Mouse (Mus musculus): ENCODE measurements at regions not wholly inside any gene's neighbourhood (a gene's known extent, or its start where the extent isn't known, plus 50 kb on each side); places are given as distances from the start of the nearest gene placed in this dataset.

- no peaks in the 10 kb centered on the region for H3K27me3 ChIP-seq (ENCODE audit: control insufficient read depth, insufficient read depth, low read length)
- WGBS: 57% methylated on average over 10 of the region's 10 CpGs
- H3K4me1 ChIP-seq (ENCODE audit: control insufficient read depth, insufficient read depth, insufficient read length, low read length): peaks cover 4% of the 10 kb centered on the region; the same call in 1 of the 2 replicates
- H3K36me3 ChIP-seq (ENCODE audit: control insufficient read depth, insufficient read depth, low read length): no peaks in the 10 kb centered on the region
- no peak for TF ChIP-seq POLR2A (IDR thresholded peaks at IDR 0.05; ENCODE audit: low read depth, low read length)
- no peak for TF ChIP-seq CTCF (IDR thresholded peaks at IDR 0.05; ENCODE audit: extremely low read depth, insufficient read length, insufficient replicate concordance, low read depth, low read length)
- no peak overlapping the region for H3K4me3 ChIP-seq (ENCODE audit: low read depth, low read length)
- H3K27ac ChIP-seq (ENCODE audit: insufficient read depth, low read depth, low read length): no peak overlapping the region
Observed at GRCm38 (mm10) chr1:183573621-183574585, 155.9 kb downstream of the Hhipl2 start.

- Histone ChIP-seq H3K27me3 (ENCODE audit: control insufficient read depth, insufficient read depth, low read length) (no peaks in the 10 kb centered on the region), H3K27ac (ENCODE audit: insufficient read depth, low read depth, low read length) (no peak overlapping the region), H3K4me1 (ENCODE audit: control insufficient read depth, insufficient read depth, insufficient read length, low read length) (no peaks in the 10 kb centered on the region), H3K4me3 (ENCODE audit: low read depth, low read length) (no peak overlapping the region), H3K36me3 (ENCODE audit: control insufficient read depth, insufficient read depth, low read length) (no peaks in the 10 kb centered on the region)
- 64% methylated on average over 6 of the region's 6 CpGs for WGBS
- TF ChIP-seq POLR2A (IDR thresholded peaks at IDR 0.05; ENCODE audit: low read depth, low read length): no peak
- no peak for TF ChIP-seq CTCF (IDR thresholded peaks at IDR 0.05; ENCODE audit: extremely low read depth, insufficient read length, insufficient replicate concordance, low read depth, low read length)
Observed at GRCm38 (mm10) chr1:183584861-183585260, 166.8 kb downstream of the Hhipl2 start.

GRCm38 (mm10) chr1:183586406-183586805 lies 168.4 kb downstream of the Hhipl2 start:
- Histone ChIP-seq H3K4me3 (ENCODE audit: low read depth, low read length) (no peak overlapping the region), H3K36me3 (ENCODE audit: control insufficient read depth, insufficient read depth, low read length) (no peaks in the 10 kb centered on the region), H3K27me3 (ENCODE audit: control insufficient read depth, insufficient read depth, low read length) (no peaks in the 10 kb centered on the region), H3K4me1 (ENCODE audit: control insufficient read depth, insufficient read depth, insufficient read length, low read length) (no peaks in the 10 kb centered on the region), H3K27ac (ENCODE audit: insufficient read depth, low read depth, low read length) (no peak overlapping the region)
- TF ChIP-seq POLR2A (IDR thresholded peaks at IDR 0.05; ENCODE audit: low read depth, low read length): no peak
- no peak for TF ChIP-seq CTCF (IDR thresholded peaks at IDR 0.05; ENCODE audit: extremely low read depth, insufficient read length, insufficient replicate concordance, low read depth, low read length)
- WGBS: 69% methylated on average over 4 of the region's 4 CpGs

- H3K36me3 ChIP-seq (ENCODE audit: control insufficient read depth, insufficient read depth, low read length): no peaks in the 10 kb centered on the region
- no peak overlapping the region for H3K4me3 ChIP-seq (ENCODE audit: low read depth, low read length)
- no peaks in the 10 kb centered on the region for H3K27me3 ChIP-seq (ENCODE audit: control insufficient read depth, insufficient read depth, low read length)
- H3K4me1 ChIP-seq (ENCODE audit: control insufficient read depth, insufficient read depth, insufficient read length, low read length): no peaks in the 10 kb centered on the region
- WGBS: 79% methylated on average over 5 of the region's 5 CpGs
- no peak for TF ChIP-seq CTCF (IDR thresholded peaks at IDR 0.05; ENCODE audit: extremely low read depth, insufficient read length, insufficient replicate concordance, low read depth, low read length)
- no peak for TF ChIP-seq POLR2A (IDR thresholded peaks at IDR 0.05; ENCODE audit: low read depth, low read length)
- H3K27ac ChIP-seq (ENCODE audit: insufficient read depth, low read depth, low read length): no peak overlapping the region
Observed at GRCm38 (mm10) chr1:183595306-183595705, 177.3 kb downstream of the Hhipl2 start.

- no peaks in the 10 kb centered on the region for H3K4me1 ChIP-seq (ENCODE audit: control insufficient read depth, insufficient read depth, insufficient read length, low read length)
- H3K36me3 ChIP-seq (ENCODE audit: control insufficient read depth, insufficient read depth, low read length): no peaks in the 10 kb centered on the region
- 78% methylated on average over 8 of the region's 8 CpGs for WGBS
- no peak for TF ChIP-seq CTCF (IDR thresholded peaks at IDR 0.05; ENCODE audit: extremely low read depth, insufficient read length, insufficient replicate concordance, low read depth, low read length)
- no peak for TF ChIP-seq POLR2A (IDR thresholded peaks at IDR 0.05; ENCODE audit: low read depth, low read length)
- no peaks in the 10 kb centered on the region for H3K27me3 ChIP-seq (ENCODE audit: control insufficient read depth, insufficient read depth, low read length)
- no peak overlapping the region for H3K4me3 ChIP-seq (ENCODE audit: low read depth, low read length)
- no peak overlapping the region for H3K27ac ChIP-seq (ENCODE audit: insufficient read depth, low read depth, low read length)
Observed at GRCm38 (mm10) chr1:183600466-183600865, 182.5 kb downstream of the Hhipl2 start.

GRCm38 (mm10) chr1:183611966-183612694 lies 194.1 kb downstream of the Hhipl2 start:
- Histone ChIP-seq H3K36me3 (ENCODE audit: control insufficient read depth, insufficient read depth, low read length) (no peaks in the 10 kb centered on the region), H3K4me1 (ENCODE audit: control insufficient read depth, insufficient read depth, insufficient read length, low read length) (no peaks in the 10 kb centered on the region), H3K4me3 (ENCODE audit: low read depth, low read length) (no peak overlapping the region), H3K27me3 (ENCODE audit: control insufficient read depth, insufficient read depth, low read length) (no peaks in the 10 kb centered on the region), H3K27ac (ENCODE audit: insufficient read depth, low read depth, low read length) (no peak overlapping the region)
- WGBS: 73% methylated on average over 8 of the region's 8 CpGs
- TF ChIP-seq CTCF (IDR thresholded peaks at IDR 0.05; ENCODE audit: extremely low read depth, insufficient read length, insufficient replicate concordance, low read depth, low read length): no peak
- TF ChIP-seq POLR2A (IDR thresholded peaks at IDR 0.05; ENCODE audit: low read depth, low read length): no peak
